Mouse (Mus musculus): ENCODE data around the gene Bag6. TPM values are rescaled to one million over a fixed set of nuclear protein-coding genes. Genes with fewer than 3 reads are reported as not detected.

The Bag6 gene
- polyA plus RNA-seq, 1 experiment from 2014 or later: 75.5 TPM

GRCm38 (mm10) chr17:35195631-35196320 lies 60.8 kb downstream of the Bag6 start:
- H3K4me3 ChIP-seq (ENCODE audit: low read depth, low read length): peak overlapping the region; percentile 26
- 1% methylated on average over 64 of the region's 66 CpGs for WGBS
- no peaks in the 10 kb centered on the region for H3K9me3 ChIP-seq (ENCODE audit: control insufficient read depth, low read length)
- peaks cover 31% of the 10 kb centered on the region for H3K27me3 ChIP-seq (replicated peaks; ENCODE audit: control insufficient read depth, insufficient read depth, low read length)
- peak overlapping the region; percentile 60 for H3K4me2 ChIP-seq (ENCODE audit: low read length)
- peaks cover 19% of the 10 kb centered on the region; the same call in 1 of the 2 replicates for H3K4me1 ChIP-seq (replicated peaks; ENCODE audit: control insufficient read depth, insufficient read depth, low read length)
- ATAC-seq (replicated peaks; ENCODE audit: low FRiP score, low TSS enrichment, low read depth): peak; percentile 77
- no peak overlapping the region; the same call in 1 of the 2 replicates for H3K9ac ChIP-seq (ENCODE audit: low read length)
- H3K27ac ChIP-seq (ENCODE audit: low read depth): no peak overlapping the region
- DNase-seq (ENCODE audit: low spot score): peak; percentile 88
- H3K36me3 ChIP-seq (ENCODE audit: control insufficient read depth, insufficient read depth, low read length): no peaks in the 10 kb centered on the region

- WGBS: 32% methylated on average over 9 of the region's 9 CpGs
- Histone ChIP-seq H3K27me3 (replicated peaks; ENCODE audit: control insufficient read depth, insufficient read depth, low read length) (peaks cover 36% of the 10 kb centered on the region), H3K27ac (ENCODE audit: low read depth) (no peak overlapping the region), H3K4me1 (replicated peaks; ENCODE audit: control insufficient read depth, insufficient read depth, low read length) (peaks cover 19% of the 10 kb centered on the region; the same call in 1 of the 2 replicates), H3K9me3 (ENCODE audit: control insufficient read depth, low read length) (no peaks in the 10 kb centered on the region), H3K36me3 (ENCODE audit: control insufficient read depth, insufficient read depth, low read length) (no peaks in the 10 kb centered on the region), H3K4me3 (ENCODE audit: low read depth, low read length) (peak overlapping the region; percentile 26), H3K9ac (ENCODE audit: low read length) (no peak overlapping the region; the same call in 1 of the 2 replicates), H3K4me2 (ENCODE audit: low read length) (peak overlapping the region; percentile 60)
- ATAC-seq (replicated peaks; ENCODE audit: low FRiP score, low TSS enrichment, low read depth): 0 out of 2 replicates have a peak, but pooled peaks have one; percentile 12
- DNase-seq (ENCODE audit: low spot score): no peak
Observed at GRCm38 (mm10) chr17:35196321-35196641, 61.3 kb downstream of the Bag6 start.

Small RNA genes lying within 50 kb of the gene (microRNA-seq; reads per million reads assigned to microRNA genes)
- not detected for gene Mir6973a

Other genes starting within 250 kb of the Bag6 start
- gene C2, start 236.9 kb upstream of the Bag6 start, polyA plus RNA-seq (2014; fragmentation: Nextera tagmentation; extraction: Ambion mirVana): 6.8 and 7.5 TPM in 2 replicates
- 73.4 and 75.2 TPM in 2 replicates for gene Ehmt2, start 236.7 kb upstream of the Bag6 start, polyA plus RNA-seq (2014; fragmentation: Nextera tagmentation; extraction: Ambion mirVana)
- gene Slc44a4, start 220.7 kb upstream of the Bag6 start, polyA plus RNA-seq (2014; fragmentation: Nextera tagmentation; extraction: Ambion mirVana): 25.4 and 28.4 TPM in 2 replicates
- 40.1 and 42.8 TPM in 2 replicates for gene Neu1, start 203.9 kb upstream of the Bag6 start, polyA plus RNA-seq (2014; fragmentation: Nextera tagmentation; extraction: Ambion mirVana)
- gene Hspa1b, start 175.9 kb upstream of the Bag6 start, polyA plus RNA-seq (2014; fragmentation: Nextera tagmentation; extraction: Ambion mirVana): 0.24 and 0.46 TPM in 2 replicates
- not detected in 2 replicates for gene Gm20481, start 165.3 kb upstream of the Bag6 start, polyA plus RNA-seq (2014; fragmentation: Nextera tagmentation; extraction: Ambion mirVana)
- gene Hspa1a, start 163.0 kb upstream of the Bag6 start, polyA plus RNA-seq (2014; fragmentation: Nextera tagmentation; extraction: Ambion mirVana): 3.5 and 4.5 TPM in 2 replicates
- 0.53 and 1.2 TPM in 2 replicates for gene Hspa1l, start 162.5 kb upstream of the Bag6 start, polyA plus RNA-seq (2014; fragmentation: Nextera tagmentation; extraction: Ambion mirVana)
- gene Lsm2, start 153.3 kb upstream of the Bag6 start, polyA plus RNA-seq (2014; fragmentation: Nextera tagmentation; extraction: Ambion mirVana): 216 and 228 TPM in 2 replicates
- gene Vars, start 134.2 kb upstream of the Bag6 start, polyA plus RNA-seq (2014; fragmentation: Nextera tagmentation; extraction: Ambion mirVana): 119 and 133 TPM in 2 replicates
- 0.19 and 0.26 TPM in 2 replicates for gene Vwa7, start 118.6 kb upstream of the Bag6 start, polyA plus RNA-seq (2014; fragmentation: Nextera tagmentation; extraction: Ambion mirVana)
- 20.7 and 21.5 TPM in 2 replicates for gene Sapcd1, start 107.2 kb upstream of the Bag6 start, polyA plus RNA-seq (2014; fragmentation: Nextera tagmentation; extraction: Ambion mirVana)
- 3.6 and 3.9 TPM in 2 replicates for gene Msh5, start 88.4 kb upstream of the Bag6 start, polyA plus RNA-seq (2014; fragmentation: Nextera tagmentation; extraction: Ambion mirVana)
- gene Clic1, start 85.2 kb upstream of the Bag6 start, polyA plus RNA-seq (2014; fragmentation: Nextera tagmentation; extraction: Ambion mirVana): 113 and 141 TPM in 2 replicates
- 278 and 333 TPM in 2 replicates for gene Ddah2, start 76.1 kb upstream of the Bag6 start, polyA plus RNA-seq (2014; fragmentation: Nextera tagmentation; extraction: Ambion mirVana)
- gene Ly6g6c, start 69.8 kb upstream of the Bag6 start, polyA plus RNA-seq (2014; fragmentation: Nextera tagmentation; extraction: Ambion mirVana): not detected in 2 replicates
- gene Mpig6b, start 69.0 kb upstream of the Bag6 start, polyA plus RNA-seq (2014; fragmentation: Nextera tagmentation; extraction: Ambion mirVana): 0.55 and 0.81 TPM in 2 replicates
- 1.3 and 2.8 TPM in 2 replicates for gene Ly6g6e, start 58.3 kb upstream of the Bag6 start, polyA plus RNA-seq (2014; fragmentation: Nextera tagmentation; extraction: Ambion mirVana)
- gene Ly6g6d, start 57.1 kb upstream of the Bag6 start, polyA plus RNA-seq (2014; fragmentation: Nextera tagmentation; extraction: Ambion mirVana): 5.0 and 6.1 TPM in 2 replicates
- 0.27 TPM in 1 of 2 replicates, not detected in the other for gene Ly6g6f, start 49.6 kb upstream of the Bag6 start, polyA plus RNA-seq (2014; fragmentation: Nextera tagmentation; extraction: Ambion mirVana)
- gene Abhd16a, start 45.9 kb upstream of the Bag6 start, polyA plus RNA-seq (2014; fragmentation: Nextera tagmentation; extraction: Ambion mirVana): 86.4 and 91.0 TPM in 2 replicates
- not detected in 2 replicates for gene Ly6g5c, start 26.9 kb upstream of the Bag6 start, polyA plus RNA-seq (2014; fragmentation: Nextera tagmentation; extraction: Ambion mirVana)
- gene Ly6g5b, start 19.8 kb upstream of the Bag6 start, polyA plus RNA-seq (2014; fragmentation: Nextera tagmentation; extraction: Ambion mirVana): 0.64 and 0.75 TPM in 2 replicates
- gene Gpank1, start 13.7 kb upstream of the Bag6 start, polyA plus RNA-seq (2014; fragmentation: Nextera tagmentation; extraction: Ambion mirVana): 19.7 and 24.7 TPM in 2 replicates
- 275 and 286 TPM in 2 replicates for gene Csnk2b, start 13.1 kb upstream of the Bag6 start, polyA plus RNA-seq (2014; fragmentation: Nextera tagmentation; extraction: Ambion mirVana)
- gene D17H6S53E, start 8.8 kb upstream of the Bag6 start, polyA plus RNA-seq (2014; fragmentation: Nextera tagmentation; extraction: Ambion mirVana): 8.4 and 10.8 TPM in 2 replicates
- 0.95 and 1.5 TPM in 2 replicates for gene Apom, start 3.1 kb upstream of the Bag6 start, polyA plus RNA-seq (2014; fragmentation: Nextera tagmentation; extraction: Ambion mirVana)
- 186 and 196 TPM in 2 replicates for gene Prrc2a, start 29.7 kb downstream of the Bag6 start, polyA plus RNA-seq (2014; fragmentation: Nextera tagmentation; extraction: Ambion mirVana)
- 15.4 and 17.5 TPM in 2 replicates for gene Aif1, start 40.9 kb downstream of the Bag6 start, polyA plus RNA-seq (2014; fragmentation: Nextera tagmentation; extraction: Ambion mirVana)
- gene Lst1, start 53.3 kb downstream of the Bag6 start, polyA plus RNA-seq (2014; fragmentation: Nextera tagmentation; extraction: Ambion mirVana): 16.9 and 19.1 TPM in 2 replicates
- gene Ltb, start 59.3 kb downstream of the Bag6 start, polyA plus RNA-seq (2014; fragmentation: Nextera tagmentation; extraction: Ambion mirVana): 1.1 and 1.5 TPM in 2 replicates
- 0.12 and 0.28 TPM in 2 replicates for gene Tnf, start 66.8 kb downstream of the Bag6 start, polyA plus RNA-seq (2014; fragmentation: Nextera tagmentation; extraction: Ambion mirVana)
- gene Lta, start 70.2 kb downstream of the Bag6 start, polyA plus RNA-seq (2014; fragmentation: Nextera tagmentation; extraction: Ambion mirVana): 0.81 and 0.85 TPM in 2 replicates
- gene Gm16181, start 85.7 kb downstream of the Bag6 start, polyA plus RNA-seq (2014; fragmentation: Nextera tagmentation; extraction: Ambion mirVana): 0.39 and 0.88 TPM in 2 replicates
- 5.8 and 5.9 TPM in 2 replicates for gene Atp6v1g2, start 98.5 kb downstream of the Bag6 start, polyA plus RNA-seq (2014; fragmentation: Nextera tagmentation; extraction: Ambion mirVana)
- gene Nfkbil1, start 100.6 kb downstream of the Bag6 start, polyA plus RNA-seq (2014; fragmentation: Nextera tagmentation; extraction: Ambion mirVana): 3.1 and 4.3 TPM in 2 replicates
- 458 and 500 TPM in 2 replicates for gene Ddx39b, start 106.6 kb downstream of the Bag6 start, polyA plus RNA-seq (2014; fragmentation: Nextera tagmentation; extraction: Ambion mirVana)
- 102 and 108 TPM in 2 replicates for gene H2-D1, start 127.6 kb downstream of the Bag6 start, polyA plus RNA-seq (2014; fragmentation: Nextera tagmentation; extraction: Ambion mirVana)
- 1.2 and 1.6 TPM in 2 replicates for gene H2-Q1, start 185.2 kb downstream of the Bag6 start, polyA plus RNA-seq (2014; fragmentation: Nextera tagmentation; extraction: Ambion mirVana)
- gene H2-Q2, start 207.1 kb downstream of the Bag6 start, polyA plus RNA-seq (2014; fragmentation: Nextera tagmentation; extraction: Ambion mirVana): 37.3 and 39.1 TPM in 2 replicates
- 2.5 and 4.4 TPM in 2 replicates for gene H2-Q4, start 244.4 kb downstream of the Bag6 start, polyA plus RNA-seq (2014; fragmentation: Nextera tagmentation; extraction: Ambion mirVana)

Data from intestine, embryonic 14.5 days (tissue).